Mouse (Mus musculus) brain, embryonic 14.5 days (tissue): Measurements from ENCODE around the gene Peli2.

Experiments used
- CTCF ChIP-seq: fragments of 200-500 bp; IDR thresholded peaks from 2 replicates; pipeline ENCODE4 v1.5.1; 2012; ENCODE audit warnings: inconsistent platforms, mild to moderate bottlenecking, moderate library complexity, borderline replicate concordance; ENCODE audit not compliant: insufficient read depth, insufficient read length; ENCODE audit errors: extremely low read depth
- POLR2A ChIP-seq: fragments of 200-500 bp; IDR thresholded peaks from 2 replicates; pipeline ENCODE4 v1.6.1; 2012; ENCODE audit warnings: mild to moderate bottlenecking, inconsistent platforms, borderline replicate concordance; ENCODE audit not compliant: poor library complexity, insufficient read depth, insufficient read length, severe bottlenecking; ENCODE audit errors: extremely low read depth

DNA sequence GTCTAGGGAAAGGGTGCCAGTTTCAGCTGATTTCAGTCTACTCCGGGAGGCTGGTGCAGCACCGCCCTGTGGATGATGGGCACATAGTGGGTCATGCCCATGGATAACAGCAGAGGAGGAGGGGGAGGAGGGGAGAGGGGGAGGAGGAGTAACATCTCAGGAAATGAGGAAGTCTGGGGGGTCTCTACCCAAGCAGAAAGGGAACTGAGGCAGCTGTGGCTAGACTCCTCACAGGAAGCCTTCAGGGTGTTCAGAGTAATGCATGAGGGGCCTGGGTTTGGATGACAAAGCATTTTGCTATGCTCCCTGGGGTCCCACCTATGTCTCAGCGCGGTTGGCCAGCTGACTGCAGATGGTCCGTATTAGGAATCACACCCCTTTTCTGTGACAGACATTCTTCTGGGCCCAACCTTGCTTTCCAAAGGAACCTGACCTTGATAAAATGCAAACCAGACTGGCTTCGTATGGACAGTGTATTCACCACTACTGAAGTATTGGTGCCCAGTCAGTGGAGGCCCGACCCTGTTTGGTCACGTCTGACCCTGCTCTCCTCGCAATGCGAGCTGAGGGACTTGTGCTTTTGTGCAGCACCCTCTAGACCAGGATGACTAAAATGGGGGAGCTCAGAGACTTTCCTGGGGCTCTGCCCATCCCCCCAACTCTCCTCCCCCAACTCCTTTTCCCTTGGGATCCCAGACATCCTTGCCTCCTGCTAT, 182.0 kb downstream of the Peli2 start:
- TF ChIP-seq POLR2A = no peak
- TF ChIP-seq CTCF = no peak
